Mouse (Mus musculus) hematopoietic stem cell, adult 5-6 weeks (primary cell): ENCODE results near the gene Tmc4. TPM values are rescaled to one million over a fixed set of nuclear protein-coding genes. Genes with fewer than 3 reads are reported as not detected.

ENCODE experiments used
- total RNA-seq: library from RNA; stranded (forward); fragments of 172-1452, 232-1000 nt; gene quantifications from 2 replicates; pipeline ENCODE4 v1.2.3, GENCODE M21; 2017

Tmc4 gene
- total RNA-seq, 1 experiment from 2014 or later = 6.4 TPM

Other genes starting within 250 kb of the Tmc4 start
- 1.4 and 2.1 TPM in 2 replicates for gene Tarm1, start 174.9 kb downstream of the Tmc4 start, total RNA-seq
- 0.20 TPM in 1 of 2 replicates, not detected in the other for gene Oscar, start 61.4 kb downstream of the Tmc4 start, total RNA-seq
- gene Ndufa3, start 60.2 kb downstream of the Tmc4 start, total RNA-seq = 150 and 232 TPM in 2 replicates
- gene Tfpt, start 47.6 kb downstream of the Tmc4 start, total RNA-seq = 22.8 and 25.9 TPM in 2 replicates
- gene Prpf31, start 47.6 kb downstream of the Tmc4 start, total RNA-seq = 78.5 and 106 TPM in 2 replicates
- gene Cnot3, start 32.3 kb downstream of the Tmc4 start, total RNA-seq = 20.8 and 22.3 TPM in 2 replicates
- gene Leng1, start 11.7 kb downstream of the Tmc4 start, total RNA-seq = 11.1 and 15.4 TPM in 2 replicates
- 29.4 and 41.6 TPM in 2 replicates for gene Tsen34, start 15.3 kb upstream of the Tmc4 start, total RNA-seq
- gene Mboat7, start 16.0 kb upstream of the Tmc4 start, total RNA-seq = 25.3 and 28.2 TPM in 2 replicates
- gene Rps9, start 26.4 kb upstream of the Tmc4 start, total RNA-seq = 1,808 and 2,399 TPM in 2 replicates
- 5.6 and 14.5 TPM in 2 replicates for gene Pirb, start 42.8 kb upstream of the Tmc4 start, total RNA-seq
- gene Gm15448, start 148.1 kb upstream of the Tmc4 start, total RNA-seq = 0.69 and 0.74 TPM in 2 replicates
- gene Pira2, start 167.5 kb upstream of the Tmc4 start, total RNA-seq = 6.4 TPM in 1 of 2 replicates, not detected in the other
- 0.94 and 1.9 TPM in 2 replicates for gene Gm14548, start 220.6 kb upstream of the Tmc4 start, total RNA-seq
- gene Lilra6, start 237.9 kb upstream of the Tmc4 start, total RNA-seq = 0.94 and 3.1 TPM in 2 replicates